Mouse (Mus musculus): Measurements from ENCODE around the gene Pelp1.
"Not testable (repeated sequence)": the region's sequence is repeated elsewhere in the genome, so short reads cannot be mapped to it uniquely, and the experiment has no call there.

- TF ChIP-seq EP300, CTCF (IDR thresholded peaks at IDR 0.05; ENCODE audit: low read depth): not testable (repeated sequence)
These were observed 16.8 kb upstream of the Pelp1 start for GRCm38 (mm10) chr11:70426598-70426997.
